Mouse (Mus musculus) kidney, embryonic 16.5 days (tissue): ENCODE measurements around the gene Sema3g. TPM values are rescaled to one million over a fixed set of nuclear protein-coding genes. Genes with fewer than 3 reads are reported as not detected.

Experiments
- ATAC-seq: fragments of 200-750 bp; cut with Nextera tagmentation; 2 replicates; pipeline ENCODE4 v1.8.0; 2017; ENCODE audit warnings: moderate TSS enrichment; ENCODE audit not compliant: low FRiP score, low TSS enrichment
- H3K27ac ChIP-seq: fragments of 300-500 bp; sonication (generic); 2 replicates; pipeline ENCODE4 v1.5.1; 2014; ENCODE audit warnings: low read length
- H3K27me3 ChIP-seq: fragments of 300-500 bp; sonication (generic); 2 replicates; pipeline ENCODE4 v1.6.1; 2014; ENCODE audit warnings: low read length, control low read depth, mixed read lengths; ENCODE audit not compliant: insufficient read depth
- H3K36me3 ChIP-seq: fragments of 300-500 bp; sonication (generic); 2 replicates; pipeline ENCODE4 v1.6.1; 2014; ENCODE audit warnings: low read length, control low read depth, mixed read lengths; ENCODE audit not compliant: insufficient read depth
- H3K4me1 ChIP-seq: fragments of 300-500 bp; sonication (generic); 2 replicates; pipeline ENCODE4 v1.6.1; 2014; ENCODE audit warnings: low read length, control low read depth, mixed read lengths; ENCODE audit not compliant: insufficient read depth
- H3K4me2 ChIP-seq: fragments of 300-500 bp; sonication (generic); replicated peaks from 2 replicates; pipeline ENCODE4 v1.6.1; 2014; ENCODE audit warnings: low read depth, low read length
- H3K4me3 ChIP-seq: fragments of 300-500 bp; sonication (generic); 2 replicates; pipeline ENCODE4 v1.5.1; 2014; ENCODE audit warnings: mild to moderate bottlenecking, low read length
- H3K9ac ChIP-seq: fragments of 300-500 bp; sonication (generic); replicated peaks from 2 replicates; pipeline ENCODE4 v1.6.1; 2014; ENCODE audit warnings: low read length
- H3K9me3 ChIP-seq: fragments of 300-500 bp; sonication (generic); 2 replicates; pipeline ENCODE4 v1.6.1; 2016; ENCODE audit warnings: low read length, control low read depth
- WGBS: fragments of 180-500 bp; shearing (Covaris S2); extraction: QIAGEN DNeasy Blood & Tissue Kit; methylation state at CpG from one replicate; pipeline ENCODE4 v1.1.7; 2014; 5-methylcytosine and 5-hydroxymethylcytosine counted together
- polyA plus RNA-seq: library from polyadenylated mRNA; unstranded; fragments of >200 nt; fragmentation: Nextera tagmentation; extraction: Ambion mirVana; gene quantifications from 2 replicates; pipeline ENCODE4 v1.2.1, GENCODE M21; 2015

Gene Sema3g
- polyA plus RNA-seq, 1 experiment from 2014 or later, result 5.4 TPM

DNA sequence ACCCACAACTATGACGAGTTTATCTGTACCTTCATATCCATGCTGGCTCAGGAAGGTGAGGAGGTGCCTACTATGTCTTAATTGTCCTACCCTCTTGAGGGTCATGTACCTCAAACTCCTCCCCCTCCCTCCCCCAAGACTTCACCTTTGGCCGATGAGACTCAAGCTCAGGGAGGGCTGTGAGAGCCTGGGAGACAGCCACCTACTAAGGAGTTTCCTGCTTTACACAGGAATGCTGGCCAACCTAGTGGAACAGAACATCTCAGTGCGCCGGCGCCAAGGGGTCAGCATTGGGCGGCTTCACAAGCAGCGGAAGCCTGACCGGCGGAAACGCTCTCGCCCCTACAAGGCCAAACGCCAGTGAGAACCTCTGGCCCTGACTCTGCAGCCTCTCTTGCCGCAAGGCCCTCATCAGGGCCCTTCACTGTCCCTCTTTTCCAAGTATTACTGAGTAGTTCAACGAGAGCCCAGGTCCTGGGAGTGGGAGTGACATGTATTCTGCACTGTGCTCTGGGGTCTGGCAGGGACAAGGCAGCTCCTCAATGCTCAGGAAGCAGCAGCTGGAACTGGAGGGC lies 40.9 kb downstream of the Sema3g start:
- no peak overlapping the region for H3K4me3 ChIP-seq
- no peak overlapping the region for H3K27ac ChIP-seq
- H3K4me1 ChIP-seq, result no peaks in the 10 kb centered on the region
- no peak overlapping the region for H3K9ac ChIP-seq
- no peaks in the 10 kb centered on the region for H3K27me3 ChIP-seq
- H3K4me2 ChIP-seq, result no peak overlapping the region
- H3K9me3 ChIP-seq, result no peaks in the 10 kb centered on the region
- WGBS, result 93% methylated on average over 14 of the region's 14 CpGs
- ATAC-seq, result no peak
- H3K36me3 ChIP-seq, result peaks cover 79% of the 10 kb centered on the region

GRCm38 (mm10) chr14:31260374-31260773 lies 42.7 kb downstream of the Sema3g start:
- Histone ChIP-seq H3K9ac (no peak overlapping the region), H3K27ac (no peak overlapping the region), H3K36me3 (peaks cover 62% of the 10 kb centered on the region), H3K4me3 (no peak overlapping the region), H3K27me3 (no peaks in the 10 kb centered on the region), H3K4me1 (no peaks in the 10 kb centered on the region), H3K9me3 (no peaks in the 10 kb centered on the region), H3K4me2 (no peak overlapping the region)
- ATAC-seq, result no peak
- WGBS, result 95% methylated on average over 4 of the region's 4 CpGs

- no peak overlapping the region for H3K27ac ChIP-seq
- H3K27me3 ChIP-seq, result no peaks in the 10 kb centered on the region
- peaks cover 57% of the 10 kb centered on the region for H3K36me3 ChIP-seq
- H3K9ac ChIP-seq, result no peak overlapping the region
- no peak overlapping the region for H3K4me2 ChIP-seq
- no peak overlapping the region for H3K4me3 ChIP-seq
- H3K4me1 ChIP-seq, result no peaks in the 10 kb centered on the region
- ATAC-seq, result no peak
- WGBS, result 95% methylated on average over 9 of the region's 9 CpGs
- no peaks in the 10 kb centered on the region for H3K9me3 ChIP-seq
These were observed 43.3 kb downstream of the Sema3g start for GRCm38 (mm10) chr14:31260932-31261331.

DNA sequence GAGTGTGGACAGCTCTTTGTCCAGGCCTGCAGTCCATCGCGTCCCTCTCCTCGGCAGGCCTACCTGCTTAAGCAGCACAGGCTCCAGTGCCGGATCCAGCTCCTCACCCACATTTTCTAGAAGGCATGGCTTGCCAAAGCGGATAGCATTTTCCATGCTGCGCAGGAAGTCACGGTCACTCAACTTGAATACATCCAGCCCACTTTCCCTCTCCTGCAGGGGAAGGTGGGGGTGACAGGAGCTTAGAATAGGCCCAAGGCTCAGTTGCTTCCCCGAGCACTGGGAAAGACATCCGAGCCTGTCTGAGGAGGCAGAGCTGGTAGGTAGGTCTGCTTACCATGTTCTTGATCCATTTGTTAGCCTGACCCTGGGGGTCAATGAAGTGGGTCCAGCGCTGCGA lies 50.0 kb downstream of the Sema3g start:
- no peak overlapping the region for H3K9ac ChIP-seq

DNA sequence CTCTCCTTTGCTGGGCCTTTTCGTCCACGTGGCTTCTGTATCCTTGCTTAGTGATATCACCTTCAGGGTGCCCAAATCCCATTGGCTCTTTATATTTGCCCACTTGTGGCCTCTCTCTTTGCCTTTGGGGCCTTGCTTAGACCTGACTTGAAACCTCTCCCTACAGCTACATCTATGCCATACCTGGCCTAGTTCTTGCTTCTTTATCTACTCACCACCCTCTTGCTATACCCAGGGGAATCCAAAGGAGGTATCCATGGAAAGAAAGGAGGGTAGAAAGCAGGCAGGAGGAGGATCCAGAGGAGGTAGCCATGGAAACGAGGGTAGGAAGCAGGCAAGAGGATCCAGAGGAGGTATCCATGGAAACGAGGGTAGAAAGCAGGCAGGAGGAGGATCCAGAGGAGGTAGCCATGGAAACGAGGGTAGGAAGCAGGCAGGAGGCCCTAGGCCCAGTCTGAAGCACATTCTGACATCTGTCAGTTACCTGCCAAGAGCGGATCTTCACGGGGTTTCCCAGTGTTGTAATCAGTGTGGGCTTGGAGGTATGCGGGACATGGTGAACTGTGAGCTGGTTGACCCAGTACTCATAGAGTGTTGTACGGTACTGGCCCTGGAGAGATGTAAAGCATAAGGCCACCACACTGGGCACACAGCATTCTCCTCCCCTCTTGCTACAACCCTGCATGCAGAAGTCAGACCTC lies 50.8 kb downstream of the Sema3g start:
- WGBS, result 72% methylated on average over 9 of the region's 9 CpGs
- H3K4me1 ChIP-seq, result peaks cover 14% of the 10 kb centered on the region
- H3K9ac ChIP-seq, result 0 out of 2 replicates have a peak overlapping the region, but pooled peaks have one; percentile 66
- no peaks in the 10 kb centered on the region for H3K36me3 ChIP-seq
- no peaks in the 10 kb centered on the region for H3K27me3 ChIP-seq
- no peaks in the 10 kb centered on the region for H3K9me3 ChIP-seq
- no peak overlapping the region; the same call in 1 of the 2 replicates for H3K4me3 ChIP-seq
- no peak overlapping the region for H3K27ac ChIP-seq
- H3K4me2 ChIP-seq, result peak overlapping the region; percentile 71
- no peak for ATAC-seq

More for the DNA sequence above, 50.0 kb downstream of the Sema3g start:
- Histone ChIP-seq H3K27ac (no peak overlapping the region), H3K4me1 (peaks cover 14% of the 10 kb centered on the region), H3K27me3 (no peaks in the 10 kb centered on the region), H3K4me2 (no peak overlapping the region), H3K9me3 (no peaks in the 10 kb centered on the region), H3K36me3 (no peaks in the 10 kb centered on the region), H3K4me3 (no peak overlapping the region)
- 83% methylated on average over 11 of the region's 11 CpGs for WGBS
- no peak for ATAC-seq

DNA sequence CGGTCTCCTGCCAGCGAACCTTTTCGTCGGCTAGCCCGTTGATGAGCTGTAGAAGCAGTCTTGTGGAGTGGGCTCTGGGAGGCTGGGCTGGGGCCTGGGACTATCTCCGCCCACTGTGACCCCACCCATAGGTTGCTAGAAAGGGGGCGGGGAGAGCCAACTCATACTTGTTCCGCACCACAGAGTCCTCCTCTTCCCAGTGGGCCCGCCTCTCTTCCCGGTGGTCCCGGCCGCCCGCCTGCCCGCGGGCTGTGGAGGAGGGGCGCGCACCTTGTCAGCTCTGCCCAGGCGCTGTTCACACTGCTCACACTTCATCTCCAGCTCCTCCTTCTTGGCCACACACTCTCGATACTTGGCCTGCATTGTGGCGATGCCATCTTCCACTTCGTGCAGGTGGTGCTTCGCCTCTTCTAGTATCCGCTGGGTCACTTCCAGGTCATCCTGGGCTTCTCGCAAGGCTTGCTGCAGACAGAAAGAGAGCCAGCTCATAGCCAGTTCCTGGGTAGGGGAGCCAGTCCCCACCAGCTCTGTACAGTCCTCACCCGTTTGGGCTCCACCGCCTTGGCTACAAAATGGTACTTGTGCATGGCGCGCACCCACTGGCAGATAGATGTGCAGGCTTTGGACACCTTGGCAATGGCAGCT lies 51.9 kb downstream of the Sema3g start:
- H3K4me3 ChIP-seq, result peak overlapping the region; percentile 46
- H3K9me3 ChIP-seq, result no peaks in the 10 kb centered on the region
- H3K27me3 ChIP-seq, result no peaks in the 10 kb centered on the region
- ATAC-seq, result peak; percentile 93
- no peaks in the 10 kb centered on the region for H3K36me3 ChIP-seq
- H3K9ac ChIP-seq, result peak overlapping the region; percentile 66
- peak overlapping the region; percentile 68 for H3K27ac ChIP-seq
- peak overlapping the region; percentile 71 for H3K4me2 ChIP-seq
- 12% methylated on average over 27 of the region's 28 CpGs for WGBS
- peaks cover 14% of the 10 kb centered on the region for H3K4me1 ChIP-seq

DNA sequence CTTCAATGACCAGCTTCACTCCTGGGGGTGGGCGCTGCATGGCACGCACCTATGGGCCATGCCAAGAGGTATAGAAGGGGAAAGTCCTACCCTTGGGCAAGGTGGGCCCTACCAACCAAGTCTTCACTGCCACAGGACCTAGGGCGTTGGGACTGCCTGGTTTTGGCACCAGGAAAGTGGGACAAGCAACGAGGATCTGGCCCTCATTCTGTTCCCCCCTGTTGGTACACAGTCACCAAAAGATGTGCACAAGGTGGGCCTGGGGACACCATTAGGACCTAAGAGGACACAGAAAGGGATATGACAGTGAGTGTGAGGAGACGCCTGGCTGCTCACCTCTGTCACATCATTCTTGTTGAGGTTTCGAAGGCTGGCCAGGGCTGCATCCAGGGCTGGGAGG lies 53.5 kb downstream of the Sema3g start:
- ATAC-seq, result no peak
- 87% methylated on average over 6 of the region's 6 CpGs for WGBS
- Histone ChIP-seq H3K27me3 (no peaks in the 10 kb centered on the region), H3K4me2 (no peak overlapping the region), H3K27ac (no peak overlapping the region), H3K4me1 (peaks cover 14% of the 10 kb centered on the region), H3K4me3 (no peak overlapping the region), H3K36me3 (no peaks in the 10 kb centered on the region), H3K9me3 (no peaks in the 10 kb centered on the region), H3K9ac (no peak overlapping the region)

- WGBS, result 28% methylated on average over 7 of the region's 7 CpGs
- no peak overlapping the region for H3K9ac ChIP-seq
- H3K9me3 ChIP-seq, result no peaks in the 10 kb centered on the region
- no peaks in the 10 kb centered on the region for H3K27me3 ChIP-seq
- H3K4me3 ChIP-seq, result no peak overlapping the region
- H3K36me3 ChIP-seq, result no peaks in the 10 kb centered on the region
- no peak overlapping the region for H3K27ac ChIP-seq
- H3K4me2 ChIP-seq, result no peak overlapping the region
- ATAC-seq, result no peak
- H3K4me1 ChIP-seq, result peaks cover 14% of the 10 kb centered on the region
These were observed 54.5 kb downstream of the Sema3g start for GRCm38 (mm10) chr14:31272164-31272563.
